Comparison of ENCODE assay signal across 11 mouse cellular contexts in genomic region chr12:71446892-71447268, GRCm38 (mm10).
DNase-seq lines count a peak whose midpoint lies in the region; ATAC-seq lines count a peak whose summit lies in the region.
"Had no signal": no experiment of that assay in that cellular context is flagged by ENCODE, and none has a peak within 500 bp of the region (broad histone marks: within the 10 kb centered on the region; RNA-seq: fewer than 3 reads in every experiment).

No protein-coding gene starts in this region.

- H3K27ac ChIP-seq in brown adipose tissue, adult 24 weeks (replicated peaks; ENCODE audit: low read depth, low read length): peak overlapping the region; percentile 56
- H3K27ac ChIP-seq in kidney, embryonic 15.5 days: peak overlapping the region; percentile 59
- H3K27ac ChIP-seq in forebrain, embryonic 14.5 days (ENCODE audit: low read depth, low read length): no peak overlapping the region
- H3K27ac ChIP-seq: limb, embryonic 10.5 days had no signal

- ATAC-seq in kidney, embryonic 15.5 days (replicated peaks; ENCODE audit: low FRiP score): no peak
- ATAC-seq in forebrain, embryonic 14.5 days: no peak

- no peak overlapping the region for H3K4me2 ChIP-seq in kidney, embryonic 15.5 days
- H3K4me2 ChIP-seq in forebrain, embryonic 14.5 days (ENCODE audit: low read length): no peak overlapping the region

- WGBS in kidney, embryonic 15.5 days: 21% methylated on average over 7 of the region's 7 CpGs
- WGBS in forebrain, embryonic 14.5 days: 63% methylated on average over 7 of the region's 7 CpGs

- no peak overlapping the region for H3K9ac ChIP-seq in kidney, embryonic 15.5 days
- H3K9ac ChIP-seq in forebrain, embryonic 14.5 days (ENCODE audit: low read length): no peak overlapping the region

- no peaks in the 10 kb centered on the region for H3K9me3 ChIP-seq in kidney, embryonic 15.5 days (replicated peaks)
- no peaks in the 10 kb centered on the region for H3K9me3 ChIP-seq in forebrain, embryonic 14.5 days (replicated peaks; ENCODE audit: control insufficient read depth, low read length)
- H3K9me3 ChIP-seq: limb, embryonic 10.5 days had no signal

- DNase-seq in adrenal gland, postnatal 10 days: peak; percentile 59
- no peak for DNase-seq in adrenal gland, adult 8-10 months
- peak; percentile 17 for DNase-seq in lung, postnatal 14 days
- DNase-seq in thymus, postnatal 36 days: no peak
- DNase-seq in forebrain, embryonic 14.5 days (ENCODE audit: low spot score): no peak
- DNase-seq in left cerebral cortex, adult 11 months (ENCODE audit: low spot score): no peak
- DNase-seq: gastrocnemius, postnatal 36 days; heart, postnatal 4 days had no signal

- no peak overlapping the region for H3K4me3 ChIP-seq in brown adipose tissue, adult 24 weeks (ENCODE audit: insufficient read depth, low read depth, low read length)
- H3K4me3 ChIP-seq in kidney, embryonic 15.5 days (replicated peaks): no peak overlapping the region
- no peak overlapping the region for H3K4me3 ChIP-seq in forebrain, embryonic 14.5 days (ENCODE audit: low read depth, low read length)
- H3K4me3 ChIP-seq: limb, embryonic 10.5 days had no signal

- no peaks in the 10 kb centered on the region for H3K36me3 ChIP-seq in kidney, embryonic 15.5 days
- H3K36me3 ChIP-seq in forebrain, embryonic 14.5 days (ENCODE audit: control insufficient read depth, insufficient read depth, low read length): no peaks in the 10 kb centered on the region
- H3K36me3 ChIP-seq: limb, embryonic 10.5 days had no signal

- H3K4me1 ChIP-seq in brown adipose tissue, adult 24 weeks (ENCODE audit: control insufficient read depth, insufficient read depth, insufficient read length, low read length): peaks cover 2% of the 10 kb centered on the region
- H3K4me1 ChIP-seq in kidney, embryonic 15.5 days: peaks cover 13% of the 10 kb centered on the region; the same call in 1 of the 2 replicates
- H3K4me1 ChIP-seq in forebrain, embryonic 14.5 days (ENCODE audit: control insufficient read depth, insufficient read depth, low read length): 0 out of 2 replicates have a peak, but pooled peaks cover 2% of the 10 kb centered on the region

- no peaks in the 10 kb centered on the region for H3K27me3 ChIP-seq in kidney, embryonic 15.5 days
- no peaks in the 10 kb centered on the region for H3K27me3 ChIP-seq in forebrain, embryonic 14.5 days (replicated peaks; ENCODE audit: control insufficient read depth, insufficient read depth, low read length)

Comparison
In these comparisons a context has a peak if more than half of its experiments do, and no peak if none do; other contexts are left out.
1. DNase-seq: peak in adrenal gland, postnatal 10 days (single experiment) and lung, postnatal 14 days (single experiment); none in adrenal gland, adult 8-10 months (single experiment), thymus, postnatal 36 days (0 of 2), forebrain, embryonic 14.5 days (single experiment) and left cerebral cortex, adult 11 months (single experiment).